Mouse (Mus musculus) liver, embryonic 15.5 days (tissue): Measurements from ENCODE around the gene Phldb1. TPM values are rescaled to one million over a fixed set of nuclear protein-coding genes. Genes with fewer than 3 reads are reported as not detected.

Experiments used
- ATAC-seq: fragments of 200-750 bp; cut with Nextera tagmentation; 2 replicates; pipeline ENCODE4 v1.8.0; 2017; ENCODE audit warnings: moderate number of reproducible peaks, mild to moderate bottlenecking, moderate library complexity; ENCODE audit not compliant: insufficient read depth
- H3K27ac ChIP-seq: fragments of 300-500 bp; sonication (generic); replicated peaks from 2 replicates; pipeline ENCODE4 v1.5.1; 2015; ENCODE audit warnings: mild to moderate bottlenecking, inconsistent platforms
- H3K27me3 ChIP-seq: fragments of 300-500 bp; sonication (generic); 2 replicates; pipeline ENCODE4 v1.6.1; 2015; ENCODE audit warnings: mild to moderate bottlenecking, inconsistent platforms
- H3K36me3 ChIP-seq: fragments of 300-500 bp; sonication (generic); replicated peaks from 2 replicates; pipeline ENCODE4 v1.6.1; 2015; ENCODE audit warnings: moderate library complexity, mild to moderate bottlenecking, inconsistent platforms
- H3K4me1 ChIP-seq: fragments of 300-500 bp; sonication (generic); replicated peaks from 2 replicates; pipeline ENCODE4 v1.6.1; 2015; ENCODE audit warnings: inconsistent platforms
- H3K4me2 ChIP-seq: fragments of 300-500 bp; sonication (generic); 2 replicates; pipeline ENCODE4 v1.6.1; 2015; ENCODE audit warnings: moderate library complexity, mild to moderate bottlenecking, inconsistent platforms
- H3K4me3 ChIP-seq: fragments of 300-500 bp; sonication (generic); replicated peaks from 2 replicates; pipeline ENCODE4 v1.5.1; 2015; ENCODE audit warnings: mild to moderate bottlenecking, inconsistent platforms
- H3K9ac ChIP-seq: fragments of 300-500 bp; sonication (generic); 2 replicates; pipeline ENCODE4 v1.6.1; 2015; ENCODE audit warnings: moderate library complexity, mild to moderate bottlenecking, inconsistent platforms
- H3K9me3 ChIP-seq: fragments of 300-500 bp; sonication (generic); replicated peaks from 2 replicates; pipeline ENCODE4 v1.6.1; 2016; ENCODE audit warnings: inconsistent platforms
- WGBS: fragments of 180-500 bp; shearing (Covaris S2); methylation state at CpG from one replicate; pipeline ENCODE4 v1.1.7; 2015; ENCODE audit warnings: mixed read lengths; ENCODE audit not compliant: insufficient replicate concordance; 5-methylcytosine and 5-hydroxymethylcytosine counted together
- polyA plus RNA-seq: library from polyadenylated mRNA; unstranded; fragments of >200 nt; fragmentation: Nextera tagmentation; extraction: Ambion mirVana; gene quantifications from 2 replicates; pipeline ENCODE4 v1.2.1, GENCODE M21; 2015

Gene Phldb1
- polyA plus RNA-seq, 1 experiment from 2014 or later, result 2.5 TPM

DNA sequence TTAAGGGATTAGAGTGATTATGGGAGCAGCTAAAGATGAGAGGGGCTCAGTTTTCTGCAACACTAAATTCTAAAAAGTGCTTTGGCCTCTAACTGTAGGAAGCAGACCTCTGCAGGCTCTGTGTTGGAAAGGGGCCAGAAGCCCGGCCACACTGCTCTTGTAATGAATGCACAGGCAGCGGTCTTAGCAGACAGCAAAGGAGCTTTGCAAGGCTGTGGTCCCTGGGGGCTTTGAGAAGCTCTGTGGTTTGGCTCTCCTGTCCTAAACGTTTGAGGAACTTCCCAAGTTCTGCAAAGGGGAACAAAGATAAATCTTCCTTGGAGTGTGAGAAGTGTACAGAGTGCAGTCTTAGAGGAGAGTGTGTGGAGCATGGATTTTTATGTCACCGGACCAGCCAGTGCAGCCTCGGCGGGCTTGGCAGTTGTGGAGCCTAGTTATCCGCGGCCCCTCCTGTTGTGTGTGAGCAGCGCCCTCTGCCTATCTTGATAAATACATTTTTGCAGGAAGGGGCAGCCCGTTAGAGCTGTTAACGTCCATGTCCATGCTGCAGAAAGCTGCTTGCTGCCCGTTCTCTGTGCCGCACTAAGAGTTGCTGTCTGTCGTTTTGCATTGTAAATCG, 97.3 kb downstream of the Phldb1 start:
- peaks cover 3% of the 10 kb centered on the region; the same call in 1 of the 2 replicates for H3K4me1 ChIP-seq
- no peak overlapping the region for H3K4me2 ChIP-seq
- no peaks in the 10 kb centered on the region for H3K9me3 ChIP-seq
- H3K9ac ChIP-seq, result no peak overlapping the region
- H3K36me3 ChIP-seq, result peaks cover 66% of the 10 kb centered on the region
- WGBS, result 54% methylated on average over 15 of the region's 15 CpGs
- H3K27ac ChIP-seq, result no peak overlapping the region
- no peak; the same call in 1 of the 2 replicates for ATAC-seq
- no peak overlapping the region for H3K4me3 ChIP-seq
- H3K27me3 ChIP-seq, result no peaks in the 10 kb centered on the region

Other genes with a start within 250 kb of the Phldb1 start
- 0.13 TPM in 1 of 2 replicates, not detected in the other for gene Cxcr5, start 173.3 kb downstream of the Phldb1 start, polyA plus RNA-seq
- gene Ddx6, start 130.3 kb downstream of the Phldb1 start, polyA plus RNA-seq, result 6.1 and 6.6 TPM in 2 replicates
- not detected in 2 replicates for gene Treh, start 62.0 kb downstream of the Phldb1 start, polyA plus RNA-seq
- 87.1 and 89.2 TPM in 2 replicates for gene Arcn1, start 32.6 kb upstream of the Phldb1 start, polyA plus RNA-seq
- 16.7 and 19.0 TPM in 2 replicates for gene Ift46, start 32.7 kb upstream of the Phldb1 start, polyA plus RNA-seq
- 3.2 and 4.9 TPM in 2 replicates for gene Tmem25, start 64.1 kb upstream of the Phldb1 start, polyA plus RNA-seq
- gene Ttc36, start 67.9 kb upstream of the Phldb1 start, polyA plus RNA-seq, result 127 and 154 TPM in 2 replicates
- 2.9 and 3.4 TPM in 2 replicates for gene Kmt2a, start 146.1 kb upstream of the Phldb1 start, polyA plus RNA-seq
- 396 and 459 TPM in 2 replicates for gene Atp5l, start 185.5 kb upstream of the Phldb1 start, polyA plus RNA-seq
- gene Ube4a, start 230.4 kb upstream of the Phldb1 start, polyA plus RNA-seq, result 10.3 and 10.9 TPM in 2 replicates
- 0.22 and 0.23 TPM in 2 replicates for gene Cd3g, start 245.2 kb upstream of the Phldb1 start, polyA plus RNA-seq
- 0.09 and 0.10 TPM in 2 replicates for gene Cd3d, start 246.6 kb upstream of the Phldb1 start, polyA plus RNA-seq